Mouse (Mus musculus) G1E (cell line): ENCODE measurements around the gene Lrmda. TPM values are rescaled to one million over a fixed set of nuclear protein-coding genes. Genes with fewer than 3 reads are reported as not detected.

Experiments
- ATAC-seq: 2 replicates; pipeline ENCODE4 v1.8.0; 2016; ENCODE audit warnings: mild to moderate bottlenecking; ENCODE audit not compliant: insufficient number of reproducible peaks, poor library complexity, low FRiP score, severe bottlenecking; ENCODE audit errors: extremely low read depth
- DNase-seq: peaks from one replicate; pipeline ENCODE4 v3.0.0; 2012; ENCODE audit warnings: low spot score
- H3K27me3 ChIP-seq: 2 replicates; pipeline ENCODE4 v1.6.1; 2012; ENCODE audit warnings: mild to moderate bottlenecking, low read length, inconsistent platforms; ENCODE audit not compliant: insufficient read depth
- H3K36me3 ChIP-seq: replicated peaks from 2 replicates; pipeline ENCODE3; 2012; ENCODE audit warnings: mild to moderate bottlenecking, inconsistent platforms
- H3K4me1 ChIP-seq: 2 replicates; pipeline ENCODE4 v1.6.1; 2012; ENCODE audit warnings: low read depth, low read length, inconsistent platforms, mixed read lengths; ENCODE audit not compliant: insufficient read depth
- H3K4me3 ChIP-seq: 2 replicates; pipeline ENCODE4 v1.5.1; 2012; ENCODE audit warnings: low read depth, mild to moderate bottlenecking, inconsistent platforms, low read length, moderate library complexity, mixed read lengths
- H3K9me3 ChIP-seq: replicated peaks from 2 replicates; pipeline ENCODE4 v1.6.1; 2012; ENCODE audit warnings: inconsistent platforms
- CTCF ChIP-seq: IDR thresholded peaks from 2 replicates; pipeline ENCODE4 v1.5.1; 2012; ENCODE audit warnings: low read depth, low read length, inconsistent platforms, mixed read lengths
- GATA1 ChIP-seq: IDR thresholded peaks from 2 replicates; pipeline ENCODE4 v1.6.1; 2012; ENCODE audit warnings: borderline replicate concordance, low read length, inconsistent platforms, mixed read lengths
- GATA2 ChIP-seq: IDR thresholded peaks from 2 replicates; pipeline ENCODE4 v1.6.1; 2012; ENCODE audit warnings: low read depth, low read length, inconsistent platforms, borderline replicate concordance
- POLR2AphosphoS5 ChIP-seq: IDR thresholded peaks from 2 replicates; pipeline ENCODE4 v1.6.1; 2012; ENCODE audit warnings: low read depth, low read length, inconsistent platforms; ENCODE audit not compliant: insufficient replicate concordance
- TAL1 ChIP-seq: conservative IDR thresholded peaks from 2 replicates; pipeline ENCODE4 v1.6.1; 2012; ENCODE audit warnings: low read depth, low read length, inconsistent platforms, mixed read lengths
- polyA plus RNA-seq: library from polyadenylated mRNA; stranded (reverse); fragments of >175 nt; gene quantifications from 2 replicates; pipeline ENCODE4 v1.2.3, GENCODE M21; 2012
- total RNA-seq, 2 experiments: library from RNA; stranded (forward) in 1 of 2; stranded (reverse) in 1 of 2; fragments of 200-1000 nt in 1 of 2; fragments of >200 nt in 1 of 2; fragmentation: Nextera tagmentation in 1 of 2; gene quantifications; 2 replicates each; pipeline ENCODE4 v1.2.3; 2014 to 2017

Gene Lrmda
- total and polyA plus RNA-seq, 3 experiments = not detected

- Histone ChIP-seq H3K4me1 (no peaks in the 10 kb centered on the region), H3K27me3 (no peaks in the 10 kb centered on the region), H3K9me3 (no peaks in the 10 kb centered on the region), H3K4me3 (no peak overlapping the region), H3K36me3 (no peaks in the 10 kb centered on the region)
- DNase-seq (no peak), ATAC-seq (no peak)
- TF ChIP-seq TAL1 (no peak), GATA2 (no peak), GATA1 (no peak), CTCF (no peak), POLR2AphosphoS5 (no peak)
These were observed 134.6 kb downstream of the Lrmda start for GRCm38 (mm10) chr14:22154096-22154495.

- no peak for DNase-seq
- Histone ChIP-seq H3K9me3 (no peaks in the 10 kb centered on the region), H3K4me3 (no peak overlapping the region), H3K27me3 (no peaks in the 10 kb centered on the region), H3K36me3 (no peaks in the 10 kb centered on the region), H3K4me1 (no peaks in the 10 kb centered on the region)
- ATAC-seq = no peak
- no peak for TF ChIP-seq GATA1
- TF ChIP-seq GATA2 = no peak
- no peak for TF ChIP-seq POLR2AphosphoS5
- no peak for TF ChIP-seq CTCF
- TF ChIP-seq TAL1 = no peak
These were observed 135.5 kb downstream of the Lrmda start for GRCm38 (mm10) chr14:22155034-22155433.

GRCm38 (mm10) chr14:22155512-22156026 is 136.1 kb downstream of the Lrmda start:
- Histone ChIP-seq H3K4me3 (no peak overlapping the region), H3K4me1 (no peaks in the 10 kb centered on the region), H3K36me3 (no peaks in the 10 kb centered on the region), H3K27me3 (no peaks in the 10 kb centered on the region), H3K9me3 (no peaks in the 10 kb centered on the region)
- TF ChIP-seq POLR2AphosphoS5 = no peak
- TF ChIP-seq CTCF = no peak
- no peak for TF ChIP-seq GATA2
- no peak for TF ChIP-seq TAL1
- TF ChIP-seq GATA1 = no peak
- DNase-seq (no peak), ATAC-seq (no peak)

GRCm38 (mm10) chr14:22156991-22157390 is 137.5 kb downstream of the Lrmda start:
- no peak for ATAC-seq
- no peaks in the 10 kb centered on the region for H3K36me3 ChIP-seq
- H3K4me3 ChIP-seq = no peak overlapping the region
- H3K27me3 ChIP-seq = no peaks in the 10 kb centered on the region
- H3K4me1 ChIP-seq = no peaks in the 10 kb centered on the region
- TF ChIP-seq GATA2 (no peak), TAL1 (no peak), CTCF (no peak), POLR2AphosphoS5 (no peak), GATA1 (no peak)
- H3K9me3 ChIP-seq = no peaks in the 10 kb centered on the region
- no peak for DNase-seq

- TF ChIP-seq TAL1 (no peak), CTCF (no peak), GATA1 (no peak), GATA2 (no peak), POLR2AphosphoS5 (no peak)
- no peaks in the 10 kb centered on the region for H3K27me3 ChIP-seq
- no peaks in the 10 kb centered on the region for H3K4me1 ChIP-seq
- no peak for DNase-seq
- no peak overlapping the region for H3K4me3 ChIP-seq
- no peaks in the 10 kb centered on the region for H3K36me3 ChIP-seq
- H3K9me3 ChIP-seq = no peaks in the 10 kb centered on the region
- no peak for ATAC-seq
These were observed 141.9 kb downstream of the Lrmda start for GRCm38 (mm10) chr14:22161416-22161815.

GRCm38 (mm10) chr14:22167285-22167684 is 147.8 kb downstream of the Lrmda start:
- no peak for ATAC-seq
- TF ChIP-seq GATA1 (no peak), GATA2 (no peak), POLR2AphosphoS5 (no peak), CTCF (no peak), TAL1 (no peak)

More at GRCm38 (mm10) chr14:22167285-22167684, 147.8 kb downstream of the Lrmda start:
- H3K4me1 ChIP-seq = no peaks in the 10 kb centered on the region
- H3K4me3 ChIP-seq = no peak overlapping the region
- H3K27me3 ChIP-seq = no peaks in the 10 kb centered on the region
- no peaks in the 10 kb centered on the region for H3K9me3 ChIP-seq
- no peak for DNase-seq
- H3K36me3 ChIP-seq = no peaks in the 10 kb centered on the region
